Mouse (Mus musculus) heart, embryonic 15.5 days (tissue): ENCODE data around the gene Tmem234. TPM values are rescaled to one million over a fixed set of nuclear protein-coding genes. Genes with fewer than 3 reads are reported as not detected.

Source experiments
- ATAC-seq: fragments of 200-750 bp; cut with Nextera tagmentation; replicated peaks from 2 replicates; pipeline ENCODE4 v1.8.0; 2017; ENCODE audit warnings: low read depth, moderate TSS enrichment; ENCODE audit not compliant: insufficient number of reproducible peaks, insufficient read depth, low FRiP score
- H3K27ac ChIP-seq: fragments of 300-500 bp; sonication (generic); 2 replicates; pipeline ENCODE4 v1.5.1; 2015; ENCODE audit warnings: mild to moderate bottlenecking, inconsistent platforms
- H3K27me3 ChIP-seq: fragments of 300-500 bp; sonication (generic); 2 replicates; pipeline ENCODE4 v1.6.1; 2015; ENCODE audit warnings: inconsistent platforms
- H3K36me3 ChIP-seq: fragments of 300-500 bp; sonication (generic); 2 replicates; pipeline ENCODE4 v1.6.1; 2015; ENCODE audit warnings: mild to moderate bottlenecking, inconsistent platforms
- H3K4me1 ChIP-seq: fragments of 300-500 bp; sonication (generic); replicated peaks from 2 replicates; pipeline ENCODE4 v1.6.1; 2015; ENCODE audit warnings: inconsistent platforms
- H3K4me2 ChIP-seq: fragments of 300-500 bp; sonication (generic); 2 replicates; pipeline ENCODE4 v1.6.1; 2015; ENCODE audit warnings: inconsistent platforms, mild to moderate bottlenecking, moderate library complexity
- H3K4me3 ChIP-seq: fragments of 300-500 bp; sonication (generic); 2 replicates; pipeline ENCODE4 v1.5.1; 2015; ENCODE audit warnings: mild to moderate bottlenecking, inconsistent platforms
- H3K9ac ChIP-seq: fragments of 300-500 bp; sonication (generic); 2 replicates; pipeline ENCODE4 v1.6.1; 2015; ENCODE audit warnings: mild to moderate bottlenecking, inconsistent platforms
- H3K9me3 ChIP-seq: fragments of 300-500 bp; sonication (generic); replicated peaks from 2 replicates; pipeline ENCODE4 v1.6.1; 2016; ENCODE audit warnings: inconsistent platforms
- WGBS: fragments of 180-500 bp; shearing (Covaris S2); methylation state at CpG from one replicate; pipeline ENCODE4 v1.1.7; 2015; ENCODE audit warnings: mixed read lengths; 5-methylcytosine and 5-hydroxymethylcytosine counted together
- polyA plus RNA-seq: library from polyadenylated mRNA; unstranded; fragments of >200 nt; fragmentation: Nextera tagmentation; extraction: Ambion mirVana; gene quantifications from 2 replicates; pipeline ENCODE4 v1.2.1, GENCODE M21; 2015

Gene Tmem234
- polyA plus RNA-seq, 1 experiment from 2014 or later, result 136 TPM

DNA sequence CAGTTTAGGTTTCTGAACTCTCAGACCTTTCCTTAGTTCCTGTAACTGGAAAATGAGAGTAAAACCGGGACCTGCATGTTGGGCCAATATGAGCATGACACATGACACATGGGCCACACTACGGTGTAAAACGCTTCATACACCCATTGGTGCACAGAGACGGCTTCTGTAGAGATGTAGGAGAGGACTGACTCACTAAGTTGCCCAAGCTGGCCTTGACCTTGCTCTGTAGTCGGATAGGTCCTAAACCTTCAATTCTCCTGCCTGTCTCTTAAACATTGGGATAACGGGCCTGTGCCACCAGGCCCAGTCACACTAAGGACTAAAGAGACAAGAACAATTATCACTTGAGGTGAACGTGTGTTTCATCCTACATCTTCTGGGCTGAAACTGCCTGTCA lies 32.1 kb upstream of the Tmem234 start:
- Histone ChIP-seq H3K27ac (no peak overlapping the region), H3K9me3 (no peaks in the 10 kb centered on the region), H3K4me3 (no peak overlapping the region), H3K4me2 (no peak overlapping the region), H3K9ac (no peak overlapping the region), H3K36me3 (no peaks in the 10 kb centered on the region), H3K27me3 (no peaks in the 10 kb centered on the region), H3K4me1 (0 out of 2 replicates have a peak, but pooled peaks cover 4% of the 10 kb centered on the region)
- 88% methylated on average over 7 of the region's 7 CpGs for WGBS
- ATAC-seq, result no peak

DNA sequence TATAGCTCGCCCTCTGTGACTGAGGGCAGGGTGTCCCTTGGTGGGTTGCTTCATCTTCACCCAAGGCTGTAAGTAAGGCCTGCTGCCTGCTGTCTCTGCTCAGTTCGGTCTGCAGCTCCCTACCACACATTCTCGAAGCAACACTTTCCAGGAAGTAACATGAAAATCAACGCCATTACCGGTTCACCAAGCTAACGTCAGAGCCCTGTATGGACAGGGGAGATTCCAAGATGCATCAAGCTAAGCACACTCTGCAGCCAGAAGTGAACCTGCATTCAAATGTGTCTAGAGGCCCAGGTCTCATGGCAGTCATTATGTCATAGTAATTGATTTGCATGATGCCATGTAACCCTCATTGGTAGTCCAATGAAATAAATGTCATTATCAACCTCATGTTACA lies 30.4 kb upstream of the Tmem234 start:
- Histone ChIP-seq H3K27ac (no peak overlapping the region), H3K36me3 (no peaks in the 10 kb centered on the region), H3K27me3 (no peaks in the 10 kb centered on the region), H3K4me2 (no peak overlapping the region), H3K4me3 (no peak overlapping the region), H3K9ac (no peak overlapping the region), H3K4me1 (peaks cover 5% of the 10 kb centered on the region; the same call in 1 of the 2 replicates), H3K9me3 (no peaks in the 10 kb centered on the region)
- ATAC-seq, result no peak
- WGBS, result 78% methylated on average over 6 of the region's 6 CpGs

DNA sequence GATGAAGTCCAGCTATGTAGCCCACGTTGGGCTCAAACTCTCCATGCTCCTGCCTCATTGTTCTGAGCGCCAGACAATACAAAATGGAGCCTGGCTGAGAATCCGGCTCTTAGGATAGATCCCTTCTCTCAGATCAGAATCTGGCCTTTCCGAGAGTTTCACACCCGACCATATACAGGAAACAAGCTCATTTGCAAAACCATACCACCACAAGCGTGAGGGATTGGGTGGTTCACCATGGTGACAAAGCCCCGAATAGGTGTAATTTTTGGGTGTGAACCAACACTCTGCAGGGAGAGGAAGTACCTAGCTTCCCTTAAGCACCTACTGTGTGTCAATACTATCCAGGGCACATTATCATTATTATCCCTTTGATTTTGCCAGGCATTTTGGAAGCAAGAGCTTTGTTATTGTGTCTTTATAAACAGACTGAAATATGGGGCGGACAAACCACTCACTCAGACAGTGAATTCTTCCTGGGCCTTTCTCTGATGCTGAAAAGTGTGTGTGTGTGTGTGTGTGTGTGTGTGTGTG lies 28.9 kb upstream of the Tmem234 start:
- no peak overlapping the region for H3K4me2 ChIP-seq
- H3K27ac ChIP-seq, result no peak overlapping the region
- WGBS, result 73% methylated on average over 8 of the region's 8 CpGs
- H3K27me3 ChIP-seq, result no peaks in the 10 kb centered on the region
- no peaks in the 10 kb centered on the region for H3K9me3 ChIP-seq
- ATAC-seq, result no peak
- peaks cover 9% of the 10 kb centered on the region; the same call in 1 of the 2 replicates for H3K4me1 ChIP-seq
- H3K36me3 ChIP-seq, result no peaks in the 10 kb centered on the region
- no peak overlapping the region for H3K4me3 ChIP-seq
- H3K9ac ChIP-seq, result no peak overlapping the region

DNA sequence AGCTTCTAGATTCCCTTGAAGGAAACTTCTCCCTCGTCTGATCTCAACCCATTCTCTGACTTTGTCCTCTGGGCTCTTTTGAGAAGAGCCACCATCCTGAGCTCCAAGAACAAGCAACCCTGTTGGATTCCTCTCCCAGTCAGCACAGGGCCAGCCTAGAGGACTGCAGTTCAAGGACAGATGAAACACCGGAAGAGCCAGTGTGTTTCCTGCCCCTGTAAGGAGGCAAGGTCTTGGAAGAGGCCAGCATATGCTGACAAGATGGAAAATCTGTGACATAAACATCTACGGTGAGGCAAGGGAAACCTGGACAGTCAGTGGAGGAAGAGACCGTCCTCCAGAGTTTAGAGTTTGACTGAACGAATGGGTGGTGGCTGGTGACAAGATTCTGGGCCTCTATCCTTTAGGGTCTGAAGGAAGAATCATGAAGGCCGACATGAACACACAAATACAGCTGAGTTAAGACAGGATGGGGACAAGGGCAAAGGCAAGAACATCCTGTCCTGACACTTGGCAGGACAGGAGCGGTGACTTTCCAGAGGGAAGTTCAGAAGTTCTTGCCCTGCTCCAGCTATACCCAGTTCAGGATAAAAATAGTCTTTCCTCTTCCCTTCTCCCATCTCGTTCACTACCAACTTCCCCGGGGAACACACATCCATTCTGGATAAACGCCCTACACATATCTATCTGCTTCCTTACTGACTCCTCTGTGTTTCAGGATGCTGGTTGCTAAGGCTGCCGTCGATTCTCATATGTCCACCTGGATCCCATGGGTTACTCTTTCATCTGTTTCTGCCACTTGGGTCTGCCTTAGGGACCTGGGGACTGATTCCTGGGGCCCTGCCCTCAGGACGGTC lies 28.0 kb upstream of the Tmem234 start:
- H3K9ac ChIP-seq, result no peak overlapping the region
- peak overlapping the region; percentile 5; the same call in 1 of the 2 replicates for H3K27ac ChIP-seq
- H3K4me3 ChIP-seq, result no peak overlapping the region
- H3K4me1 ChIP-seq, result peaks cover 11% of the 10 kb centered on the region; the same call in 1 of the 2 replicates
- H3K4me2 ChIP-seq, result no peak overlapping the region; the same call in 1 of the 2 replicates
- H3K9me3 ChIP-seq, result no peaks in the 10 kb centered on the region
- no peak for ATAC-seq
- WGBS, result 61% methylated on average over 13 of the region's 13 CpGs
- H3K36me3 ChIP-seq, result no peaks in the 10 kb centered on the region
- no peaks in the 10 kb centered on the region for H3K27me3 ChIP-seq

DNA sequence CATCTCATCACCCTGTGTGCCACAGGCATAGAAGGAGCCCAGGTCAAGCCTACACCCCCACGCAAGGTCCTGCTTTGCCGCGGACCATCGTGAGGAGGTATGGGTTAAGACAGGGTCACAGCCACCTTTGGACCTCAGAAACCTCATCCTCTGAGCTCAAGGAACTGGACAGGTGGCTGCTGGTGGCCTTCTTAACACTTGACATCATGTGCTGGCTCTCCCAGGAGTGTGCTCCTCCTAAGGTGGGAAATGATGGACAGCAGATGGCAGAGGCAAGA lies 27.4 kb upstream of the Tmem234 start:
- Histone ChIP-seq H3K9me3 (no peaks in the 10 kb centered on the region), H3K4me3 (no peak overlapping the region), H3K36me3 (no peaks in the 10 kb centered on the region), H3K27me3 (no peaks in the 10 kb centered on the region), H3K9ac (no peak overlapping the region), H3K4me2 (no peak overlapping the region; the same call in 1 of the 2 replicates), H3K4me1 (peaks cover 11% of the 10 kb centered on the region; the same call in 1 of the 2 replicates), H3K27ac (peak overlapping the region; percentile 5; the same call in 1 of the 2 replicates)
- WGBS, result 93% methylated on average over 4 of the region's 4 CpGs
- no peak for ATAC-seq

DNA sequence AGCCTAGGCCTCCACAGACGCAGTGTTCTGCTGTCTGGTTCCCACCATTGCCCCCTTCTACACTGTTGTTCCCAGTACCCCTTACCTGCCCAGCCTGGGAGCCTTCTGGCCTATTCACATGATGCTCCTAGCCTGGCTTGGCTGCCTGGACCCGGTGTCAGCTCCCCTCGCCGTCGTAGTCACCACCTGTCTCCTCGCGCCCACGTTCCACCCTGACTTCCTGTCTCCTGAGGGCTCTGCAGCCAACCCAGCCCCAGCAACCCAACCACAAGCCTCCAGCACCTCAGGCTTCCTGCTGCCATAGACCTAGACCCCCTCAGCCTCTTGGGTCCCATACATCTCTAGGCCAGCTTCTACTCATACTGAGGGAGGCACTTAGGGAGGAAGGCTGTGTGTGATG lies 27.0 kb upstream of the Tmem234 start, which contains the start of gene Lck:
Gene Lck, minus strand, starts transcription at position 212 of the 400 bp plus-strand sequence.
- Histone ChIP-seq H3K27ac (peak within 1 kb of the TSS; percentile 5; the same call in 1 of the 2 replicates), H3K4me1 (peaks cover 11% of the 10 kb centered on the region; the same call in 1 of the 2 replicates), H3K9me3 (no peaks in the 10 kb centered on the region), H3K4me2 (no peak within 1 kb of the TSS; the same call in 1 of the 2 replicates), H3K36me3 (no peaks in the 10 kb centered on the region), H3K9ac (no peak within 1 kb of the TSS), H3K4me3 (no peak within 1 kb of the TSS), H3K27me3 (no peaks in the 10 kb centered on the region)
- ATAC-seq, result no peak
- WGBS, result 86% methylated on average over 8 of the region's 8 CpGs

DNA sequence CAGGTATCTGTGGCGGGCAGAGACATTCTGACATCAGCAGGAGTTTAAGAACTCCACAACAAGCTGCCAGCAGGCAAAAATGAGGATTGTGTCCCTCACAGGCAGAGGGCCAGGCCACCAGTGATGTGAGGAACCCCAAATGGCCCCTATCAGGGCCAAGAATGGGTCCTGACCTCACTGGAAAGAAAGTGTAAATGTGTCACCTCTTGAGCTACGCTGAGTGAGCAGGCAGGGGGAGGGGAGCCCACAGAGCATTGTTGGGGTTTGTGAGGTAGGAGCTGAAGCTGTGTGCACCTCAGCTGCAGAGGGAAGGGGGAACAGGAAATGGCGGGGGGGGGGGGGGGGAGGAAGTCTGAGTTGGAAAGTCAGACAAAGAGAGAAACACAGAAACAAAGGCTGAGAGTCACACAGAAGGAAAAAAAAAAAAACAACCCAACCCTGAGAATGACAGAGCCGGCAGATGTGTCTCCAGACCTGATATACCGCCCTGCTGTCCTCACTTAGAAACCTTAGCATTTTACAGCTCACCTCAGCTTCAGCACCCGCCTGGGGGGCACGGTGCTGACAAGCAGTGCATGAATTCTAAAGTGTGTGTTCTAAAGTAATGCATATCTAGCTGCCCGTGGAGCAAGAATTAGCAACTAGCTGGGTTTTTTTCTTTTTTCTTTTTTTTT lies 25.2 kb upstream of the Tmem234 start:
- 0 out of 2 replicates have a peak, but pooled peaks have one; percentile 25 for ATAC-seq
- no peaks in the 10 kb centered on the region for H3K27me3 ChIP-seq
- H3K27ac ChIP-seq, result peak overlapping the region; percentile 67
- H3K9me3 ChIP-seq, result no peaks in the 10 kb centered on the region
- peaks cover 12% of the 10 kb centered on the region for H3K4me1 ChIP-seq
- no peak overlapping the region for H3K4me3 ChIP-seq
- H3K9ac ChIP-seq, result no peak overlapping the region
- peak overlapping the region; percentile 37; the same call in 1 of the 2 replicates for H3K4me2 ChIP-seq
- H3K36me3 ChIP-seq, result no peaks in the 10 kb centered on the region
- 30% methylated on average over 7 of the region's 8 CpGs for WGBS

DNA sequence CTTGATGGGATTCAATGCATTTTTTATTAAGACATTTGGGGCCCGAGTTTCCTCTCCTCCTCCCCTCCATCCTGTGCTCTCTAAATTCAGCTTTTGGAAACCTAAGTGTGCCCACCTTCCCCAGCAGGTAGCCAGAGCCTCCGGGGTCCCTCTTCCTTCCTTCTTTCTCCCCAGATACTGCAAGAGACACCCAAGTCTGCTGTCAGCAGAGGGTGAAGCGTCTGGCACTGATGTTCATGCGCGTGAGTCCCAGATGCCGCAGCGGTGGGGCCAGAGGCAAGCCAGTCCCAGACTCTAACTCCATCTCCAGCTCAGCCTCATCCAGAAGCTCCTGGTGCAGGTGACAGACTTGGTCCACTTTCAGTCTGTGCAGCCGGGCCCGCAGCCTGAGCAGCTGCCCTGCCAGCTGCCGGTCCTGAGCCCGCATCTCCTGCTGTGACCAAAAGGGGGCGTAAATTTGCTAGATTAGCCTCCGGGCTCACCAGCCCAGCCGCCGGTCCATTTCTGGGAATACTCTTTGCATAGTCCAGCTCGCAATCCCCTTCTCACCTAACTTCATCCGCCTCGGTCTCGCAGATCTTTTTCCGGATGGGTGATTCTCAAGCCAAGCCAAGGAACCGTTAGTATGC lies 23.5 kb upstream of the Tmem234 start:
- H3K4me2 ChIP-seq, result peak overlapping the region; percentile 34
- peaks cover 14% of the 10 kb centered on the region for H3K4me1 ChIP-seq
- H3K9ac ChIP-seq, result no peak overlapping the region
- H3K27me3 ChIP-seq, result no peaks in the 10 kb centered on the region
- no peaks in the 10 kb centered on the region for H3K9me3 ChIP-seq
- WGBS, result 30% methylated on average over 21 of the region's 21 CpGs
- H3K27ac ChIP-seq, result 0 out of 2 replicates have a peak overlapping the region, but pooled peaks have one; percentile 13
- no peak for ATAC-seq
- H3K36me3 ChIP-seq, result no peaks in the 10 kb centered on the region
- peak overlapping the region; percentile 8; the same call in 1 of the 2 replicates for H3K4me3 ChIP-seq

DNA sequence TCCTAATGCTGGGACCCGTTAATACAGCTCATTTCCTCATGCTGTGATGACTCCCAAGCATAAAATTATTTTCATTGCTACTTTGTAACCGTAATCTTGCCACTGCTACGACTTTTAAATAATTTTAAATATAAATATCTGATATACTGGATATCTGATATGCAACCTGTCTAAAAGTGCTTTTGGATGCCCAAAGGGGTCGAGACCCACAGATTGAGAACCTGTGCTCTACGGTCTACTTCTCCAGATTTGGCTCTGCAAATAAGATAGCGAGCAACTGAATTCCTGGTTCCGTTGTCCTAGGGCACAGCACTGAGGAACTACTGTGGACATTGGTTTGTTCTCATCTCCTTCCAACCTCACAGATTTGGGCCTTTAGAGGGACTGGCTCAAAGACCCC lies 22.8 kb upstream of the Tmem234 start:
- Histone ChIP-seq H3K4me1 (peaks cover 13% of the 10 kb centered on the region), H3K9me3 (no peaks in the 10 kb centered on the region), H3K4me3 (no peak overlapping the region), H3K4me2 (0 out of 2 replicates have a peak overlapping the region, but pooled peaks have one; percentile 34), H3K9ac (no peak overlapping the region), H3K36me3 (no peaks in the 10 kb centered on the region), H3K27me3 (no peaks in the 10 kb centered on the region), H3K27ac (peak overlapping the region; percentile 69)
- 70% methylated on average over 7 of the region's 7 CpGs for WGBS
- ATAC-seq, result no peak

DNA sequence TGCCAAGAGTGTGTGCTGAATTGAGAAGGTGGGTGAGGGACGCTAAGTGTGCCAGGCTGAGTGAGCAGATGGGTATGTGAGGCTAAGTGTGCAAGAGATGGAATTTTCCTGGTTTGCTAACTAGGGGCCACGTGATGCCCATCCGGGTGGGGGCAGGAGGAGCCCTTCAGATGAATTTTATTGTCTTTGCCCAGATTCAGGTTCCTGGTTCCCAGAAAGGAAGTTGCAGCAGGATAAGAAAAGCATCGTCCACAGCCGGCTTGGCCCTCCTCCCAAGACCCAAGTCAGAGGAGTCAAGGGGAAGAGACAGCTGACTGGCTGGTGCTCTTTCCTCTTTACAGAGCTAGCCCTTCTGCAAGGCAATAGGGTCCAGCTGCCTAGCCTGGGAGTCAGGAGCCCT lies 22.0 kb upstream of the Tmem234 start, which contains the start of gene Fam167b:
Gene Fam167b, minus strand, starts transcription at position 84 of the 400 bp plus-strand sequence.
- peaks cover 10% of the 10 kb centered on the region for H3K4me1 ChIP-seq
- no peak for ATAC-seq
- no peaks in the 10 kb centered on the region for H3K9me3 ChIP-seq
- H3K27ac ChIP-seq, result peak within 1 kb of the TSS; percentile 69
- H3K27me3 ChIP-seq, result no peaks in the 10 kb centered on the region
- peak within 1 kb of the TSS; percentile 34 for H3K4me2 ChIP-seq
- 61% methylated on average over 5 of the region's 5 CpGs for WGBS
- H3K36me3 ChIP-seq, result no peaks in the 10 kb centered on the region
- H3K4me3 ChIP-seq, result peak within 1 kb of the TSS; percentile 12
- H3K9ac ChIP-seq, result no peak within 1 kb of the TSS

DNA sequence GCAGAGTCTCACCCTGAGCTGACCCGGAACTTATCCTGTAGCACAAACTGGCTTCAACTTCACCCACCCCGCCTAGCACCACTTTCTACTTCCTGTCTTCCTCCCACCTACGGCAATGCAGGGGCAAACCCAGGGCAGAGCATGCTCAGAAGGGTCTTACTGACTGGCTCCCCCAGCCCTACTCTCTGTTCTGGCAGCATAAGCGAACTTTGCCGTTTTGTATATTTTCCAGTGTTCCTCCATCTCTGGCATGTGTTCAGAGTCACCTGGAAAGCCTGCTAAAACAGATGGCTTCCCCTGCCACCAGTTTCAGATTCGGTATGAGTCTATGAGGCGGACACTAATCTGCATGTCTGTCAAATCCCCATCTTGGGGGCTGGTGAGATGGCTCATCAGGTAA lies 20.1 kb upstream of the Tmem234 start:
- no peak overlapping the region for H3K9ac ChIP-seq
- no peaks in the 10 kb centered on the region for H3K27me3 ChIP-seq
- H3K36me3 ChIP-seq, result no peaks in the 10 kb centered on the region
- peaks cover 17% of the 10 kb centered on the region for H3K4me1 ChIP-seq
- H3K4me3 ChIP-seq, result no peak overlapping the region
- 67% methylated on average over 7 of the region's 7 CpGs for WGBS
- ATAC-seq, result no peak
- H3K27ac ChIP-seq, result peak overlapping the region; percentile 62
- no peak overlapping the region for H3K4me2 ChIP-seq
- H3K9me3 ChIP-seq, result no peaks in the 10 kb centered on the region
